Mouse (Mus musculus): ENCODE measurements around the gene Pdha2.
A peak's percentile ranks its signal among the peaks of the same experiment; 100 is the strongest.

Pdha2 gene

GRCm38 (mm10) chr3:141212255-141212654 lies at the start of gene Pdha2:
Pdha2 (minus strand) TSS chr3:141212355.
- no peak for DNase-seq (ENCODE audit: low read depth, low spot score)

- DNase-seq (ENCODE audit: low read depth, low spot score): no peak
Measured at GRCm38 (mm10) chr3:141260518-141260917, 48.4 kb upstream of the Pdha2 start.

GRCm38 (mm10) chr3:141251440-141251839 lies 39.3 kb upstream of the Pdha2 start:
- DNase-seq (ENCODE audit: low read depth, low spot score): no peak

GRCm38 (mm10) chr3:141244725-141245298 lies 32.7 kb upstream of the Pdha2 start:
- DNase-seq (ENCODE audit: low read depth, low spot score): no peak

GRCm38 (mm10) chr3:141238071-141238470 lies 25.9 kb upstream of the Pdha2 start:
- no peak for DNase-seq (ENCODE audit: low read depth, low spot score)

- no peak for DNase-seq (ENCODE audit: low read depth, low spot score)
Measured at GRCm38 (mm10) chr3:141229148-141229547, 17.0 kb upstream of the Pdha2 start.

GRCm38 (mm10) chr3:141222339-141222738 lies 10.2 kb upstream of the Pdha2 start:
- no peak for DNase-seq (ENCODE audit: low read depth, low spot score)

GRCm38 (mm10) chr3:141218561-141218960 lies 6.4 kb upstream of the Pdha2 start:
- DNase-seq (ENCODE audit: low read depth, low spot score): no peak

- DNase-seq (ENCODE audit: low read depth, low spot score): peak; percentile 25
Measured at GRCm38 (mm10) chr3:141216999-141217398, 4.8 kb upstream of the Pdha2 start.

- DNase-seq (ENCODE audit: low read depth, low spot score): no peak
Measured at GRCm38 (mm10) chr3:141216237-141216636, 4.1 kb upstream of the Pdha2 start.

- DNase-seq (ENCODE audit: low read depth, low spot score): no peak
Measured at GRCm38 (mm10) chr3:141214789-141215188, 2.6 kb upstream of the Pdha2 start.

GRCm38 (mm10) chr3:141214197-141214596 lies 2.0 kb upstream of the Pdha2 start:
- no peak for DNase-seq (ENCODE audit: low read depth, low spot score)

GRCm38 (mm10) chr3:141211644-141212043 lies 511 bp downstream of the Pdha2 start:
- DNase-seq (ENCODE audit: low read depth, low spot score): no peak

- no peak for DNase-seq (ENCODE audit: low read depth, low spot score)
Measured at GRCm38 (mm10) chr3:141201766-141202165, 10.4 kb downstream of the Pdha2 start.

- DNase-seq (ENCODE audit: low read depth, low spot score): no peak
Measured at GRCm38 (mm10) chr3:141197308-141197861, 14.8 kb downstream of the Pdha2 start.

- no peak for DNase-seq (ENCODE audit: low read depth, low spot score)
Measured at GRCm38 (mm10) chr3:141191653-141192052, 20.5 kb downstream of the Pdha2 start.

GRCm38 (mm10) chr3:141190429-141190828 lies 21.7 kb downstream of the Pdha2 start:
- no peak for DNase-seq (ENCODE audit: low read depth, low spot score)

GRCm38 (mm10) chr3:141160986-141161385 lies 51.2 kb downstream of the Pdha2 start:
- no peak for DNase-seq (ENCODE audit: low read depth, low spot score)

All from forelimb bud, embryonic 11.5 days (tissue).